Mouse (Mus musculus) midbrain, embryonic 14.5 days (tissue): Measurements from ENCODE around the gene Bicd2. TPM values are rescaled to one million over a fixed set of nuclear protein-coding genes. Genes with fewer than 3 reads are reported as not detected.
A peak's percentile ranks its signal among the peaks of the same experiment; 100 is the strongest.

Experiments used
- ATAC-seq: fragments of 200-750 bp; cut with Nextera tagmentation; 2 replicates; pipeline ENCODE4 v1.8.0; 2017; ENCODE audit warnings: moderate number of reproducible peaks, moderate library complexity; ENCODE audit not compliant: low FRiP score, low TSS enrichment
- DNase-seq: peaks from one replicate; pipeline ENCODE4 v3.0.0-alpha.2; 2015
- H3K27ac ChIP-seq: fragments of 300-500 bp; sonication (generic); replicated peaks from 2 replicates; pipeline ENCODE4 v1.5.1; 2014; ENCODE audit warnings: mild to moderate bottlenecking, low read depth, low read length, moderate library complexity
- H3K27me3 ChIP-seq: fragments of 300-500 bp; sonication (generic); 2 replicates; pipeline ENCODE4 v1.6.1; 2014; ENCODE audit warnings: low read length, control low read depth, mixed read lengths; ENCODE audit not compliant: control insufficient read depth, insufficient read depth
- H3K36me3 ChIP-seq: fragments of 300-500 bp; sonication (generic); 2 replicates; pipeline ENCODE4 v1.6.1; 2014; ENCODE audit warnings: low read length, control low read depth; ENCODE audit not compliant: control insufficient read depth, insufficient read depth
- H3K4me1 ChIP-seq: fragments of 300-500 bp; sonication (generic); 2 replicates; pipeline ENCODE4 v1.6.1; 2014; ENCODE audit warnings: mild to moderate bottlenecking, antibody characterized with exemption, low read length, control low read depth; ENCODE audit not compliant: control insufficient read depth, insufficient read depth
- H3K4me2 ChIP-seq: fragments of 300-500 bp; sonication (generic); 2 replicates; pipeline ENCODE4 v1.6.1; 2014; ENCODE audit warnings: mild to moderate bottlenecking, low read length, moderate library complexity
- H3K4me3 ChIP-seq: fragments of 300-500 bp; sonication (generic); replicated peaks from 2 replicates; pipeline ENCODE4 v1.5.1; 2014; ENCODE audit warnings: low read depth, low read length
- H3K9ac ChIP-seq: fragments of 300-500 bp; sonication (generic); replicated peaks from 2 replicates; pipeline ENCODE4 v1.6.1; 2014; ENCODE audit warnings: mild to moderate bottlenecking, low read length, moderate library complexity
- H3K9me3 ChIP-seq: fragments of 300-500 bp; sonication (generic); 2 replicates; pipeline ENCODE4 v1.6.1; 2016; ENCODE audit warnings: low read length, control low read depth, mixed read lengths; ENCODE audit not compliant: control insufficient read depth
- WGBS: fragments of 180-500 bp; shearing (Covaris S2); extraction: QIAGEN DNeasy Blood & Tissue Kit; methylation state at CpG from one replicate; pipeline ENCODE4 v1.1.7; 2014; 5-methylcytosine and 5-hydroxymethylcytosine counted together
- polyA plus RNA-seq: library from polyadenylated mRNA; unstranded; fragments of >200 nt; fragmentation: Nextera tagmentation; extraction: Ambion mirVana; gene quantifications from 2 replicates; pipeline ENCODE4 v1.2.1, GENCODE M21; 2014

The Bicd2 gene
- polyA plus RNA-seq, 1 experiment from 2014 or later: 30.1 TPM

GRCm38 (mm10) chr13:49352581-49353159, 11.3 kb downstream of the Bicd2 start:
- peaks cover 8% of the 10 kb centered on the region; the same call in 1 of the 2 replicates for H3K4me1 ChIP-seq
- no peak overlapping the region for H3K4me2 ChIP-seq
- ATAC-seq: peak; percentile 64; the same call in 1 of the 2 replicates
- 39% methylated on average over 3 of the region's 3 CpGs for WGBS
- DNase-seq: peak; percentile 57
- no peak overlapping the region for H3K4me3 ChIP-seq
- no peak overlapping the region for H3K9ac ChIP-seq
- peaks cover 4% of the 10 kb centered on the region; the same call in 1 of the 2 replicates for H3K36me3 ChIP-seq
- no peak overlapping the region for H3K27ac ChIP-seq
- no peaks in the 10 kb centered on the region for H3K9me3 ChIP-seq
- H3K27me3 ChIP-seq: no peaks in the 10 kb centered on the region

DNA sequence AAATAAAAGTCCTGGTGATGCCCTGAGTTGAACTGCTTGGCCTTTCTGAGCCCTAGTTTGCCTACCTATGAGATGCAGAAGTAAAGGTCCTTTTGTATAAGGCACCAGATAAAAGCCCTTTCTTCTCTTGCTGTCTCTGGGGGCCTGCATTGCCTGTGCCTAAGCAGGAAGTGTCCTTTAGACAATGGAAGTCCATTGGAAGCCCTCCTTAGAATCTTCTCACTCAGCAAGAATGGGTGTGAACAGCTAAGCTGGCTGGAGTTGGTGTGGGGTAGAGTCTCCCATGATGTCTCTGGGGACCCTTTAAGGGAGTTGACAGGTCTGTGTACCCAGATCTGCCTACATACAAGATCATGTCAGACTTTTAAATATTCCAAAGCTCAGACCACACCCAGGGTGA, 12.0 kb downstream of the Bicd2 start:
- Histone ChIP-seq H3K4me2 (no peak overlapping the region), H3K27me3 (no peaks in the 10 kb centered on the region)
- ATAC-seq: no peak

DNA sequence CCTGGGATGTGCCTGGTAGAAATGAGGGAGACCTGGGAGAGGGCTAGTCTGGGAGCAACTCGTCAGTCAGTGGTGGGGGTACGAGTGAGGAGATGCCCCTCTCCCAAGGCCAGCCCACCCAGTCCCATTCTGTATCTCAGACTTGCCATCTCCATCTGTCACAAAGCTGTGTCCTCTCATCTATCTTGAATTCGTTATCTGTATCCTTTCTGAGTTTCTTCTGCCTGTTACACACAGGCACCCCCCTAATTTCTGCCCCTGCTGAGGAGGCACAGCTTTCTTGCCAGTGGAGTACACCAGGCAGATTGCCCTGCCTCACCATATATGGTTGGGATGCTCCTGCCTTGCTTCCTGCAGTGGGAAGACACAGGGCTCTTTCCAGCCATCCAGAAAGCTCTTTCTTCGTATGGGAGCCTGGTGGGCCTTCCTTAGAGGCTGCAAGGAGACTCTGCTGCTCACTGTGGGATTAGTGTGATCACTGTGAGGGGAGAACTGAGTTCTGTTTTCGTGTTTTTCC, 12.7 kb downstream of the Bicd2 start:
- H3K27ac ChIP-seq: no peak overlapping the region
- WGBS: 79% methylated on average over 5 of the region's 5 CpGs
- no peak for DNase-seq

More for the DNA sequence above, 12.0 kb downstream of the Bicd2 start:
- no peak overlapping the region for H3K9ac ChIP-seq
- peaks cover 4% of the 10 kb centered on the region; the same call in 1 of the 2 replicates for H3K36me3 ChIP-seq
- H3K9me3 ChIP-seq: no peaks in the 10 kb centered on the region
- DNase-seq: no peak
- H3K27ac ChIP-seq: no peak overlapping the region
- peaks cover 8% of the 10 kb centered on the region; the same call in 1 of the 2 replicates for H3K4me1 ChIP-seq
- H3K4me3 ChIP-seq: no peak overlapping the region

GRCm38 (mm10) chr13:49355461-49356061, 14.2 kb downstream of the Bicd2 start:
- H3K36me3 ChIP-seq: peaks cover 4% of the 10 kb centered on the region; the same call in 1 of the 2 replicates
- no peak for DNase-seq
- no peak for ATAC-seq
- H3K27ac ChIP-seq: no peak overlapping the region
- 83% methylated on average over 11 of the region's 11 CpGs for WGBS
- H3K27me3 ChIP-seq: no peaks in the 10 kb centered on the region
- H3K9me3 ChIP-seq: no peaks in the 10 kb centered on the region
- H3K4me3 ChIP-seq: no peak overlapping the region
- no peak overlapping the region for H3K9ac ChIP-seq
- no peak overlapping the region for H3K4me2 ChIP-seq
- H3K4me1 ChIP-seq: peaks cover 8% of the 10 kb centered on the region; the same call in 1 of the 2 replicates

More for the DNA sequence above, 12.7 kb downstream of the Bicd2 start:
- ATAC-seq: no peak
- H3K27me3 ChIP-seq: no peaks in the 10 kb centered on the region
- H3K4me1 ChIP-seq: peaks cover 8% of the 10 kb centered on the region; the same call in 1 of the 2 replicates
- H3K9me3 ChIP-seq: no peaks in the 10 kb centered on the region
- H3K36me3 ChIP-seq: peaks cover 4% of the 10 kb centered on the region; the same call in 1 of the 2 replicates
- no peak overlapping the region for H3K9ac ChIP-seq
- H3K4me2 ChIP-seq: no peak overlapping the region
- H3K4me3 ChIP-seq: no peak overlapping the region

DNA sequence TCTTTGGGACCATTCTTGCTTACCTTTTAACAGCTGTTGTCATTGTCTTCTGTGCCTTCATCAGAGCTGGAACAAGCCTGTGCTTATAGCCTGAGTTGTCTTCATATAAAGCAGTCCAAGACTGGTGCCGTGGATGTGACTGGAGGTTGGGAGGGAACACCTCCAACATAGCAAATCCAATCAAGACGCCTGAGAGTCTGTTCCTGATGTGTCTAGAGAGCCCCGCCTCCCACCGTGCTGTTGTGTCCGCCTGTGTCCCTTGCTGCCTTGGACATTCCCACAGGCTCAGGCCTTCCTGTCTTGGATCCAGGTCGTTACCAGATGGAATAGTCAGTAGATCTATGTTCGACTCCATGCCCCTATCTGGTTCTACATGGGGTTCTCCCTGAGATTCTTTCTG, 14.7 kb downstream of the Bicd2 start:
- Histone ChIP-seq H3K4me2 (no peak overlapping the region), H3K9ac (no peak overlapping the region), H3K9me3 (no peaks in the 10 kb centered on the region), H3K27ac (no peak overlapping the region), H3K27me3 (no peaks in the 10 kb centered on the region), H3K4me3 (no peak overlapping the region), H3K4me1 (peaks cover 8% of the 10 kb centered on the region; the same call in 1 of the 2 replicates), H3K36me3 (peaks cover 4% of the 10 kb centered on the region; the same call in 1 of the 2 replicates)
- ATAC-seq (no peak), DNase-seq (no peak)
- WGBS: 83% methylated on average over 7 of the region's 7 CpGs

DNA sequence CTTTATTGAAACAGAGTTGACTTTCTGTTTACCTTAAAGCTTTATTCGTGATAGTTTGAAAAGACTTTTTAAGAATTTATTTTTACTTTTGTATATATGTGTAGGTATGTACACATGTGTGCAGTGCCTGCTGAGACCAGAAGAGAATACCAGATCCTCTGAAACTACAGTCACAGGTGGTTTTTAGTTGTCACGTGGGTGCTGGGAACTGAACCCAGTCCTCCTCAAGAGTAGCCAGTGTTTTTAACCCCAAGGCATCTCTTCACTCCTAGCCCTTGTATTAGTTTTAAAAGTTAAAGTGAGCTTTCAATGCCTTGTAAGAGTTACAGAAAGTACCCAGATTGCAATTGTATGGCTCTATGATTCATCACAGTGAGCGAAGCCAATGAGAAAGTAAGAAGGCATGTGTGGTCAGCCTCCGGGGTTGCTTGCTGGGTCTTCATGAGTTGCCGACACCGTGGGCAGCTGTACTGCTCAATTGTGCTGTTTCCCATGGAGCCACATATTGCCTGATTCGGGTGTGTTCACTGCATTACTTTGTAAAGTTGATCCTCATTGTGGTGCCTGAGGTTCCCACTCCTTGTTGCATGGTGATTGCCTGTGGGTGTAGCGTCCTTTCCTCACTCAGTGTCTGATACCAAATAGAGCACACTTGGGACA, 16.1 kb downstream of the Bicd2 start:
- Histone ChIP-seq H3K4me1 (peaks cover 9% of the 10 kb centered on the region), H3K9me3 (no peaks in the 10 kb centered on the region), H3K4me2 (no peak overlapping the region), H3K36me3 (peaks cover 4% of the 10 kb centered on the region; the same call in 1 of the 2 replicates), H3K9ac (no peak overlapping the region), H3K27ac (no peak overlapping the region), H3K4me3 (no peak overlapping the region), H3K27me3 (no peaks in the 10 kb centered on the region)
- no peak for DNase-seq
- 95% methylated on average over 8 of the region's 8 CpGs for WGBS
- no peak for ATAC-seq

GRCm38 (mm10) chr13:49358184-49358583, 16.8 kb downstream of the Bicd2 start:
- ATAC-seq: no peak
- Histone ChIP-seq H3K27me3 (no peaks in the 10 kb centered on the region), H3K9me3 (no peaks in the 10 kb centered on the region), H3K27ac (no peak overlapping the region), H3K4me2 (no peak overlapping the region), H3K36me3 (peaks cover 4% of the 10 kb centered on the region; the same call in 1 of the 2 replicates), H3K4me1 (peaks cover 12% of the 10 kb centered on the region), H3K9ac (no peak overlapping the region), H3K4me3 (no peak overlapping the region)
- no peak for DNase-seq
- 97% methylated on average over 3 of the region's 3 CpGs for whole genome bisulfite sequencing

- Histone ChIP-seq H3K9ac (no peak overlapping the region), H3K27ac (no peak overlapping the region), H3K27me3 (no peaks in the 10 kb centered on the region), H3K4me3 (no peak overlapping the region), H3K4me2 (no peak overlapping the region), H3K36me3 (peaks cover 4% of the 10 kb centered on the region; the same call in 1 of the 2 replicates), H3K9me3 (no peaks in the 10 kb centered on the region), H3K4me1 (peaks cover 11% of the 10 kb centered on the region)
- no peak for DNase-seq
- ATAC-seq: no peak
- WGBS: 31% methylated on average over 3 of the region's 3 CpGs
Measured at GRCm38 (mm10) chr13:49360906-49361406, 19.6 kb downstream of the Bicd2 start.
